ENCODE assay signal across 10 mouse cellular contexts in genomic region chr6:117609476-117610404, GRCm38 (mm10).
DNase-seq lines count a peak whose midpoint lies in the region; ATAC-seq lines count a peak whose summit lies in the region.
"Had no signal": no experiment of that assay in that cellular context is flagged by ENCODE, and none has a peak within 500 bp of the region (broad histone marks: within the 10 kb centered on the region; RNA-seq: fewer than 3 reads in every experiment).

No protein-coding gene starts in this region.

- H3K36me3 ChIP-seq in limb, embryonic 12.5 days = no peaks in the 10 kb centered on the region

- H3K9me3 ChIP-seq in limb, embryonic 12.5 days = no peaks in the 10 kb centered on the region

- peaks cover 36% of the 10 kb centered on the region for H3K4me1 ChIP-seq in limb, embryonic 12.5 days (replicated peaks)

- peak; percentile 54 to 61 for DNase-seq in heart, adult 18-20 months
- no peak for DNase-seq in heart, postnatal 4 days
- peak; percentile 96 for DNase-seq in 3T3-L1 (ENCODE audit: low read depth, low spot score)
- peak; percentile 87 for DNase-seq in fibroblast of lung, adult 2 months (ENCODE audit: low read depth)
- DNase-seq in cerebellum, adult 11-12 months = no peak
- DNase-seq in frontal cortex, postnatal 36 days (ENCODE audit: low spot score in 2 of 2) = no peak
- DNase-seq in left cerebral cortex, adult 8-10 months (ENCODE audit: low spot score in 2 of 2) = no peak
- DNase-seq: kidney, postnatal 14 days; thymus, postnatal 36 days had no signal

- H3K4me3 ChIP-seq in limb, embryonic 12.5 days (replicated peaks) = no peak overlapping the region

- WGBS in limb, embryonic 12.5 days = 37% methylated on average over 11 of the region's 11 CpGs

- peak; percentile 71 for ATAC-seq in limb, embryonic 12.5 days (ENCODE audit: insufficient number of reproducible peaks, insufficient read depth, low FRiP score, low TSS enrichment, low read depth)

- H3K9ac ChIP-seq in limb, embryonic 12.5 days (replicated peaks) = no peak overlapping the region

- no peak overlapping the region for H3K4me2 ChIP-seq in limb, embryonic 12.5 days

- peak overlapping the region; percentile 74 for H3K27ac ChIP-seq in limb, embryonic 12.5 days

- no peaks in the 10 kb centered on the region for H3K27me3 ChIP-seq in limb, embryonic 12.5 days

Comparison
In these comparisons a context has a peak if more than half of its experiments do, and no peak if none do; other contexts are left out.
1. DNase-seq: peak in heart, adult 18-20 months (2 of 2), 3T3-L1 (single experiment) and fibroblast of lung, adult 2 months (single experiment); none in heart, postnatal 4 days (single experiment), cerebellum, adult 11-12 months (single experiment), frontal cortex, postnatal 36 days (0 of 2) and left cerebral cortex, adult 8-10 months (0 of 2).